Mouse (Mus musculus): Measurements from ENCODE around the gene Dusp8.
A peak's percentile ranks its signal among the peaks of the same experiment; 100 is the strongest.

The Dusp8 gene

GRCm38 (mm10) chr7:142055431-142055830 is 40.2 kb downstream of the Dusp8 start:
- DNase-seq (ENCODE audit: low read depth, low spot score) = no peak

DNA sequence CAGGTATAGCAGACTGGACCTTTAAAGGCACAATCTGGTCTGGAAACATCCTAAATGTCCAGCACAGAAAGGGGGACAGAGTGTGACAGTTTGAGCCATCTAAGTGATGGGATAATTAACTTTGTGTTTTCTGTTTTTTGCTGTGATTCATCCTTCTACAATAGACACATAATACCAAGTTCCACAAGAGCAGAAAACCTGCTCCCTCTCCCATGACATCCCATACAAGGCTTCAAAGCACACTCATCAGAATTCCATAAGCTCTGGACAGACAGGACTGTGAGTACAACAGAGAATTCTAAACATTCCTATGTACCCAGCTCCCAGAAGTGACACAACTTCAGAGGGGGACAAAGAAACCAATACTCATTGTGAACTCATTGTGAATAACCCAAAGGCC is 45.1 kb downstream of the Dusp8 start:
- DNase-seq (ENCODE audit: low read depth, low spot score) = no peak

DNA sequence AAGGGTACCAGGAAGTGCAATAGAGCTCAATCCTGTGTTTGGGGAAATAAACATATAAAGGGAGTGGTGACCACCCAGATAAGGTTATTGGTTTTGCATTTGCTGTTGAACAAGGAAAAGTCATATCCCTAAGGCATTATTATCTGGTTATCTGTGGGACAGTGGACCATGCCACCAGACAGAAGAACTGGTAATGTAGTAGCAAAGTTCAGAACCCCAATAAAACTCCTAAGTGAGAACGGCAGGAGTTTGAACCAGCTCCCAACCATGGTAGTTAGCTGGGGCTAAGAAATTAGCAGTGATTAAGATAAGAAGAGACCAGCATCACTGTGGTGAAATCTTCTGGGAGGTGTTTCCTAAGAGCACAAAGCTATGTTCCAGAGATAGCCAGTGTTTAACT is 49.7 kb downstream of the Dusp8 start:
- no peak for DNase-seq (ENCODE audit: low read depth, low spot score)

DNA sequence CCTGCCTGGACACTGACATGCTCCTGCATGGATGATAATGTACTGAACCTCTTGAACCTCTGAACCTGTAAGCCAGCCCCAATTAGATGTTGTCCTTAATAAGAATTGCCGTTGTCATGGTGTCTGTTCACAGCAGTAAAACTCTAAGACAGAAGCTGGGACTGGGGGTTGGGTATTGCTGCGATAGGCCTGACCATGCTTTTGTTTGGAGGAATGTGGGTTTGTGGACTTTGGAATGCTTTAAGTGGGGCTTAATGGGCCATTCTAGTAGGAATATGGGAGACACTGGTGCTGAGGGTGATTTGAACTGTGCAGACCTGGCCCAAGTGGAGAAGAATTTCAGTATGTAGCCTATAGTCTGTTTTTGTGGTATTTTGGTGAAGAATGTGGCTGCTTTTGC is 50.3 kb downstream of the Dusp8 start:
- DNase-seq (ENCODE audit: low read depth, low spot score) = no peak

- no peak for DNase-seq (ENCODE audit: low read depth, low spot score)
Observed at GRCm38 (mm10) chr7:142040756-142041155, 54.9 kb downstream of the Dusp8 start.

GRCm38 (mm10) chr7:142037553-142038170 is 58.0 kb downstream of the Dusp8 start:
- peak; percentile 16 for DNase-seq (ENCODE audit: low read depth, low spot score)

DNA sequence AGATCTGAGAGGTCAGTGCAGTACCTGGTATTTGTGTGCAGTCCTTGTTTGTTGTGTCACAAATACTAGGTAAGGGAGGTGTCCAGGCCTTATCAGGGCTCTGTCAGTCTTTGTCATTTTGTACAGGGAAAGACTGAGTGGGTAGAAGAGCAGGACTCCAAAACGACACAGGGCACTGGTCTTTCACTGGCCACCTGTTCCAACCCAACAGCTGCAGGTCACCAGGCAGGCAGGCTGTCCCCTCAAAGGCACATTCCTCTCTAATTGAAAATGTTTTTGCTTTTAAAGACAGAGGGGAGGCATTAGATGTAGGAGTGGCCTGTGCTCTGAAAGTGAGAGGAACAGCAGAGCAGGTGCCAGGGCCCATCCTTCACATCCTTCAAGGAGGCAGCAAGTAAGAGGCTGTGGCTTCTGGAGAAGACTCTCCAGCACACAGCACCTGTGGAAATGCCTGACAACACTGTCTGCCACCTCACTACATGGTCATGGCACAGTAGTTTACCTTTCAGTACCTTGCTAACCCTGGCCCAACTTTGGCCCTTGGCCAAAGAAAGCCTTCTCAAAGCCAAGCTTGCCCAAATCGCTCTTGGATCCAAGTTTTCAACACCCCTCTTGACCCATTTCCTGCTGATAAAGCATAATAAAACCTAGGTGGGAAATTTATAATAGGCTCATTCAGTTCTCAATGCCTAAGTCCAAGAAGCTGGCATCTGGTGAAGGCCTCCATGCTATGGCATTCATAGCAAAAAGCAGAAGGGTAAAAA is 60.4 kb downstream of the Dusp8 start:
- DNase-seq (ENCODE audit: low read depth, low spot score) = no peak

DNA sequence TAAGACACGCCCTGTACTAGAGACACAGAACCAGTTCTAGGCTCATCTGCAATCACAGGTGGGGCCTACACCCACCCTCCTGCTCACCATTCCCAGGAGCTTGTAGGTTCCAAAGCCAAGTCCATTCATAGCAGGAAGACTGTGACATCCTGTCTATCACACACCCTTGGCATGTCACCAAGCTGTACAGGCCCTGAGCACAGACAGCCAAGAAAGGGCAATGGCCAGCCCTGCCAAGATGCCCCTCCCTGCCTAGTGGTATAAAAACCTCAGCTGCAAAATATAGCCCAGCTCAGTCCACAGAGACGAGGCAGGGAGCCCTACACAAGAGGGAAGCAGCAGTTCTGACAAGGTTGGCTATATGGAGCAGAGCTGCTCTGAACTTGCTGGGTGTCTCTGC is 61.4 kb downstream of the Dusp8 start:
- DNase-seq (ENCODE audit: low read depth, low spot score) = no peak

DNA sequence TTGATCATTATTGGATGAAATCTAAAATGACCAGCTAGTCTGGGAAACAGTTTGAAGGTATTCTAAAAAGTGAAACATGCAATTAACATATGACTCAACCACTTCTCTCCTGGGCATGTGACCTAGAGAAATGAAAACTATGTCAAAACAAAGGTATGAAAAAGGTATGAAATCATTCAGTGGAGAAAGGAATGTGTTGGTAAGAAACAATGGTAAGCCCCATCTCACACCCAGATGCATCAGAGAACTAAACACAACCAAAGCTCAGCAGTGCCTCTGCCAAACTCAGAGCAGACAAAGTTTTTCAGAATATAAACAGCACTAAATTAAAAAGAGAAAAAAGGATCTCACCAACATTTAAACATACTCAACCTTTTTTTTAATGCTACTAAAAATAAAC is 65.6 kb downstream of the Dusp8 start:
- DNase-seq (ENCODE audit: low read depth, low spot score) = no peak

Data from retina, postnatal 7 days (tissue).